Mouse (Mus musculus): ENCODE measurements around the gene Ppp2ca.

The Ppp2ca gene

GRCm38 (mm10) chr11:52079978-52080377 lies 18.5 kb upstream of the Ppp2ca start:
- TF ChIP-seq GATA4 (IDR thresholded peaks at IDR 0.05; ENCODE audit: insufficient replicate concordance, low read length) = no peak

GRCm38 (mm10) chr11:52080656-52081055 lies 17.8 kb upstream of the Ppp2ca start:
- no peak for TF ChIP-seq GATA4 (IDR thresholded peaks at IDR 0.05; ENCODE audit: insufficient replicate concordance, low read length)

GRCm38 (mm10) chr11:52085857-52086203 lies 12.7 kb upstream of the Ppp2ca start:
- TF ChIP-seq GATA4 (IDR thresholded peaks at IDR 0.05; ENCODE audit: insufficient replicate concordance, low read length) = no peak

GRCm38 (mm10) chr11:52086204-52086864 lies 12.1 kb upstream of the Ppp2ca start:
- no peak for TF ChIP-seq GATA4 (IDR thresholded peaks at IDR 0.05; ENCODE audit: insufficient replicate concordance, low read length)

GRCm38 (mm10) chr11:52089291-52089690 lies 9.2 kb upstream of the Ppp2ca start:
- no peak for TF ChIP-seq GATA4 (IDR thresholded peaks at IDR 0.05; ENCODE audit: insufficient replicate concordance, low read length)

GRCm38 (mm10) chr11:52091261-52091660 lies 7.2 kb upstream of the Ppp2ca start:
- no peak for TF ChIP-seq GATA4 (IDR thresholded peaks at IDR 0.05; ENCODE audit: insufficient replicate concordance, low read length)

GRCm38 (mm10) chr11:52094568-52094967 lies 3.9 kb upstream of the Ppp2ca start:
- peak; percentile 79; the same call in 1 of the 2 replicates for TF ChIP-seq GATA4 (IDR thresholded peaks at IDR 0.05; ENCODE audit: insufficient replicate concordance, low read length)

GRCm38 (mm10) chr11:52097016-52097415 lies 1.5 kb upstream of the Ppp2ca start:
- no peak for TF ChIP-seq GATA4 (IDR thresholded peaks at IDR 0.05; ENCODE audit: insufficient replicate concordance, low read length)

GRCm38 (mm10) chr11:52097596-52097995 lies 885 bp upstream of the Ppp2ca start:
- no peak for TF ChIP-seq GATA4 (IDR thresholded peaks at IDR 0.05; ENCODE audit: insufficient replicate concordance, low read length)

GRCm38 (mm10) chr11:52099031-52099761 lies 715 bp downstream of the Ppp2ca start:
- TF ChIP-seq GATA4 (IDR thresholded peaks at IDR 0.05; ENCODE audit: insufficient replicate concordance, low read length) = no peak

- no peak for TF ChIP-seq GATA4 (IDR thresholded peaks at IDR 0.05; ENCODE audit: insufficient replicate concordance, low read length)
Measured at GRCm38 (mm10) chr11:52099771-52100219, 1.3 kb downstream of the Ppp2ca start.

- TF ChIP-seq GATA4 (IDR thresholded peaks at IDR 0.05; ENCODE audit: insufficient replicate concordance, low read length) = no peak
Measured at GRCm38 (mm10) chr11:52102977-52103376, 4.5 kb downstream of the Ppp2ca start.

GRCm38 (mm10) chr11:52105503-52105902 lies 7.0 kb downstream of the Ppp2ca start:
- no peak for TF ChIP-seq GATA4 (IDR thresholded peaks at IDR 0.05; ENCODE audit: insufficient replicate concordance, low read length)

- TF ChIP-seq GATA4 (IDR thresholded peaks at IDR 0.05; ENCODE audit: insufficient replicate concordance, low read length) = no peak
Measured at GRCm38 (mm10) chr11:52106037-52106436, 7.6 kb downstream of the Ppp2ca start.

GRCm38 (mm10) chr11:52106438-52106837 lies 8.0 kb downstream of the Ppp2ca start:
- TF ChIP-seq GATA4 (IDR thresholded peaks at IDR 0.05; ENCODE audit: insufficient replicate concordance, low read length) = no peak

- TF ChIP-seq GATA4 (IDR thresholded peaks at IDR 0.05; ENCODE audit: insufficient replicate concordance, low read length) = no peak
Measured at GRCm38 (mm10) chr11:52108796-52109195, 10.3 kb downstream of the Ppp2ca start.
